Mouse (Mus musculus): ENCODE measurements around the gene Ankrd13c.

GRCm38 (mm10) chr3:157926761-157927160, 20.3 kb upstream of the Ankrd13c start:
- TF ChIP-seq CTCF (IDR thresholded peaks at IDR 0.05; ENCODE audit: low read depth) (no peak), EP300 (IDR thresholded peaks at IDR 0.05; ENCODE audit: low read depth) (no peak)
